Mouse (Mus musculus) left cerebral cortex, adult 8-10 months (tissue): Measurements from ENCODE around the gene Ptpn1. TPM values are rescaled to one million over a fixed set of nuclear protein-coding genes. Genes with fewer than 3 reads are reported as not detected.

Experiments
- DNase-seq, 2 experiments: peaks; one replicate each; pipeline ENCODE4 v3.0.0; 2022; ENCODE audit warnings: low spot score in 2 of 2
- total RNA-seq, 4 experiments: library from RNA; stranded (reverse); gene quantifications; 2 replicates each; pipeline ENCODE4 v1.2.4; 2022

Gene Ptpn1
- total RNA-seq, 4 experiments from 2014 or later, result 40.0 to 54.9 (median 50.1) TPM

- no peak for DNase-seq
These were observed 73.1 kb downstream of the Ptpn1 start for GRCm38 (mm10) chr2:168005005-168005404.

- no peak for DNase-seq
These were observed 73.8 kb downstream of the Ptpn1 start for GRCm38 (mm10) chr2:168005616-168006015.

GRCm38 (mm10) chr2:168006489-168006888 lies 74.6 kb downstream of the Ptpn1 start:
- no peak for DNase-seq

GRCm38 (mm10) chr2:168008132-168008531 lies 76.3 kb downstream of the Ptpn1 start:
- no peak for DNase-seq

- no peak for DNase-seq
These were observed 78.2 kb downstream of the Ptpn1 start, which contains the start of gene Ripor3 for GRCm38 (mm10) chr2:168009936-168010668. Gene Ripor3 (minus strand): TSS chr2:168010618.

- no peak for DNase-seq
These were observed 79.0 kb downstream of the Ptpn1 start for GRCm38 (mm10) chr2:168010893-168011292.

GRCm38 (mm10) chr2:168016951-168017391 lies 85.1 kb downstream of the Ptpn1 start:
- peak in 1 of 2 experiments; percentile 60 for DNase-seq

GRCm38 (mm10) chr2:168019201-168019715 lies 87.4 kb downstream of the Ptpn1 start:
- no peak for DNase-seq

GRCm38 (mm10) chr2:168023763-168024402 lies 92.0 kb downstream of the Ptpn1 start:
- no peak for DNase-seq

GRCm38 (mm10) chr2:168025174-168025573 lies 93.3 kb downstream of the Ptpn1 start:
- peak; percentile 43 to 78 for DNase-seq

- no peak for DNase-seq
These were observed 94.0 kb downstream of the Ptpn1 start for GRCm38 (mm10) chr2:168025882-168026281.

- no peak for DNase-seq
These were observed 94.6 kb downstream of the Ptpn1 start for GRCm38 (mm10) chr2:168026467-168026866.

GRCm38 (mm10) chr2:168028376-168028775 lies 96.5 kb downstream of the Ptpn1 start:
- no peak for DNase-seq

Other genes with a start within 250 kb of the Ptpn1 start
- 10 to 100 TPM; 12.1 to 20.6 (median 15.1) TPM for gene Cebpb, start 243.1 kb upstream of the Ptpn1 start, total RNA-seq
- gene Tmem189, start 242.2 kb upstream of the Ptpn1 start, total RNA-seq, result 10 to 100 TPM; 39.8 to 49.3 (median 44.1) TPM
- 1 to 10 TPM in 1 of 4 experiments, under 1 TPM in 3; 0.37 to 1.0 (median 0.65) TPM for gene Ripor3, start 78.6 kb downstream of the Ptpn1 start, total RNA-seq
- gene Pard6b, start 148.9 kb downstream of the Ptpn1 start, total RNA-seq, result 1 to 10 TPM; 4.7 to 6.5 (median 5.8) TPM